Mouse (Mus musculus) right cerebral cortex, adult 2 months (tissue): ENCODE data around the gene Ubqln3.

Source experiments
- DNase-seq, 2 experiments: peaks; one replicate each; pipeline ENCODE4 v3.0.0; 2021 to 2022; ENCODE audit warnings: low spot score in 2 of 2

The Ubqln3 gene

DNA sequence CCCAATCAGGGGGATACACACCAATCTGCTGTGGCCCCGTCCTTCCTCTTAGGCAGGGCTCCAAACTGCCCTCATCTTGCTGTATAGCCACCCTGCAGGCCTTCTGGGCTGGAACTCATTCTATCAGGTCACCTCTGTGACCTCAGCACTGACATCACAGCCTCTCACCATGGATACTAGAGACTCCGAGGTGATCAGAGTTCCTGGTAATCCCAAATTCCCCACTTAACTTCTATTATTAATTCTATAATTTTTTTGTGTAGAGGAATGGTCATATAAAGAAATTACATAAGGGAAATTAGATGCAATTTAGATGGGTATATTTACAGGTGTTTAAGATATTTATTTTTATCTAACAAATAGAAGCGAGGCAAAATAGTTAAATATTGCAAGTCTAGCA lies at the start of gene Ubqln3:
Ubqln3 (minus strand) TSS at position 101 of the 400 bp plus-strand sequence.
- DNase-seq, result no peak

DNA sequence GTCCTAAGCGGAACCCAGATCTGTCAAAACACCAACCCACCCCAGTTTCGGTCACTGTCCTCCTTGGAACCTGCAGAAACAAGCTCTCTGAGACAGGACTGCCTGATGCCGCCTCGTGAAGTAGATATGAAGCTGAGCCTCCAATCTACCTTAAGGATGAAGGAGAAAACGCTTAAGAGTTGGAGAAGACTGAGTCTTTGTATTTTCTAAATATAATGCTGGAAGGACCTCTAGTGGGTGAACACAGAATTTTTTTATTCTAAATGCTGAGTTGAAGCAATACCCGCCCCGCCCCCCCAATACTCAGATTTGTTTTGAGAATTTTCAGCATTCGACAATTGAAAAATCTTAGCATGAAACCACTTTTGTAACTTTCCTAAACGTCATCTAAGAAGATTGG lies 48.2 kb upstream of the Ubqln3 start:
- no peak for DNase-seq

DNA sequence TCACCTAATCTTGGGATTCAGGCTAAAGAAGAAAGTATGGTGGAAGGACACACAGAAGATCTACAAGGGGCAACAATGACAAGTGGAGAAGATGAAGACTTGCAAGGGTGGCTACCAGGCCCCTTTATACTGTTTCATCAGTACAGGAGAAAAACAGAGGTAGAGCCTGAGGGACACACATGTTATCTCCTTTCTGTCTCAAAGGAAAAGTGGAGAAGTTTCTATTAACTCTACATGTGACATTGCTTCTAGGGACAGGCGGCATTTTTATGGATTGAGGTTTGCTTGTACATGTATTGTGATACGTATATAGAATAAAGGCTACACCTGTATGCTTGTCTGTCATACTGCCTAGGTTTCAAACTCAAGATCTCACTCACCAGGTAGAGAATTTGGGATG lies 40.2 kb upstream of the Ubqln3 start, which contains the start of gene Olfr648:
Olfr648 (minus strand) TSS at position 101 of the 400 bp plus-strand sequence.
- no peak for DNase-seq

DNA sequence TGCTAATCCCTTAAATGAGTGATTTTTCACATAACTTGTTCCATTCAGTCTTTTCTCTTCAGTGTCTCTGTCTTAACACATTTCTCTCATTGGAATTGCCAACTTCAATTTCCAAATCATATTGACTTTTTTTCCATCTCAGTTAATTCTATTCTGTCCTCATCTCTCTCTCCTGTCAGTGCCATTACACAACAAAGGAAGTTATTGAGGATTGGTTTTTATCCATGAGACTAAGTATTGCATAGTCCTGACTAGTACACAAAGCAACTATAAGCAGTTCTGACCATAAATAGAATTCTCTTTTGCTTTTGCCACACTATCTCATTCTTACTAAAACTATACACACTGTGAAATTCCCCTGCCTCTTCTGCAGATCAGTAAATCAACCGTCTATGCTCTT lies 36.0 kb upstream of the Ubqln3 start:
- no peak for DNase-seq

DNA sequence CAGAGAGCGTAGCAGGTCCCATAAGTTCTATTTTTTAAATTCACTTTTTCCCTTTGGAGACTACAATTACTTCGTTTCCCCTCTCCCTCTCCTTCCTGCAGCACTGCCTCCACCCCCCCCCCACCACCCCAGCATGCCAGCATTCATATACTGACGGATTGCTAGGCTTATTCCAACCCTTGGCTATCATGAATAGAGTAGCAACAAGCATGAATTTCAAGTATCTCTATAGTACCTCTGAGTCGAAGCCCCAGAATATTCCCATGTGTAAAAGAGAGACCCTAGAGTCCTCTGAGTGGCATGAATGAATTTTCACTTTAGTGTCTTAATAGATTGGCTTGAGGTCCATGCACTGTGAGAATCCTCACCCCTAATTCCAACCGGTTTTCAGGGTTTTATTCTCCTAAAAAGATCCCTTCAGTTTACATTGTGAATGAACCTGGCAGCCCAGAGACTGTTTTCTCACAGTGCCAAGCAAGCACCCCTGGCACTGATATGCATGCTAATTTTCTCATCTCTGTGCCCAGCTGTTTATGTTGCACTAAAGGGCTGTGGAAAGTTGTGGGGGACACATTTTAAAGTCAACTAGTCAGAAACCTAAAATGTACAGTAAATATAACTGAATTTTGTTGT lies 35.5 kb upstream of the Ubqln3 start:
- no peak for DNase-seq

DNA sequence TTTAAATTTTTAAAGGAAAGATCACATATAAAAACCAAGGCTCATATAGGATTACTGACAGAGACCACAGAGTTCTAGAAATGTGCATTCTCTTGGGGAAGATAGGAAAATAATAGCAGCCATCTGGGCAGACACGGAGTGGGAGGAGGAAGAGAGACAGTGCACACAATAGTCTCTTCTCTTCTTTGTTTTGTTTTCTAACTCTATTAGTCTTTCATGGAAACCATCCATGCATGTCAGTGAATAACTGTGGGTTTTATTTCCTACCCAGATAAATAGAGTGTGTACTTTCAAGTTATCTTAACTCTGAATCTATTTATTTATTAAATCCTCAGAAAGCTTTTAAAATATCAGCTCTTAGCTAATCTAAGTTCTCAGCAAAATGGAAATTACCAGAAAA lies 32.0 kb upstream of the Ubqln3 start:
- no peak for DNase-seq

DNA sequence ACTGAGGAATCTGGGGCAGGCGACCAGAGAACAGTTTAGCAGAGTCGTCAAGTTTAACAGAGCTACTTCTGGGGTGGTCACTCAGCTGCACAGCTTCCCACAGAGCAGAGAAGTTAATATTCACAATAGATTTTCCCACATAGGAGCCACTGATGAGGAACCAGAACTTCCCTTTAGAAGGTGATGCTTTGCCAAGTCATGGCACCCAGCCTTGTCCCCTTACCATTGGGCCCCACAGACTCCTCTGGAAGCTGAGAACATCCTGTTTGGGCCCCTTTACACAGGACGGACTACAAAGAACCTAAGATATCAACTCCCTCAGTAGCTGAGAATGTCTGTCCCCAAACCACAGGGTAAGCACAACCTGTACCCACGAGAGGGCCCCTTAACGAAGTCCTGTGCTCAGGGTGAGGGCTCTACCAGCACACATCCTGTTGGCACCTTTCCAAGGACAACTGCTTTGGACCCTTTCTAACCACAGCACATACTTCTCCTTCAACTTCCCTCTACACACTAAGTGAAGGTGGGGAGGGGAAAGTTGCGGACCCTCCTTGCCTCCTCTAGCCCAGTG lies 26.6 kb upstream of the Ubqln3 start:
- DNase-seq, result no peak

DNA sequence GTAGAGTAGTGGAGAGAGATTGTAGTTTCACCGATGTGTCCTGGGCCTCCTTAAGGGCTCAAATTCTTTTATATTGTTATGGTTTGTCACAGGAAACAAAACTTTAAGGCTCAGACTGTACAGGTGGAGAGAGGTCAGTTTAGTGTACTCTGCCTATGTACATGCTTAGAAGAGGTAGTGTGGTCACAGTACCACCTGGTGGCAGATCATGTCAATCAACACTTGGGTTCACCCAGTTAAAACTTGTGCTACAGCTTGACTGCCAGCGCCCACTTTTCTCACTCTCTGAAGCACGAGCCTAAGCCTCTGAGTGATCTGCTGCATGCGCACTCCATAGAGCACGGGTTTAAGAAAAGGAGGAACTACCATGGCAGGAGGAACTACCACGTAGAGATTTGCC lies 24.0 kb upstream of the Ubqln3 start:
- no peak for DNase-seq

DNA sequence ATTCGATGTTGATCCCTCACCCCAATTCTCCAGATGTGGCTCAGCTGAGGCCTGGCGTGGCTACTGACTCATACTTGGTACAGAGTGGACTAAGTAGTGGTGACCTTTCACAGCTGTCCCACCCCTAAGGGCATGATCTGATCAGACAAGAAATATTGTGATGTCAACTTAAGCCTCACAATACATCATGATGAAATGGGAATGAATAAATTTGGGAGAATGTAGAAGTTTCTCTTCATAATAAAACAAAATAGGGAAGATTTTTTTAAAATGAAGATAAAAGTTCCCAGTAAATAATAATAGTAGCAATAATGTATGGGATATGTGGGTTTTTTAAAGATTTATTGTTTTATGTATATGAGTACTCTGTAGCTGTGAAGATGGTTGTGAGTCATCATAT lies 7.4 kb upstream of the Ubqln3 start, which contains the start of gene Ubqlnl:
Ubqlnl (minus strand) TSS at position 101 of the 400 bp plus-strand sequence.
- DNase-seq, result no peak

DNA sequence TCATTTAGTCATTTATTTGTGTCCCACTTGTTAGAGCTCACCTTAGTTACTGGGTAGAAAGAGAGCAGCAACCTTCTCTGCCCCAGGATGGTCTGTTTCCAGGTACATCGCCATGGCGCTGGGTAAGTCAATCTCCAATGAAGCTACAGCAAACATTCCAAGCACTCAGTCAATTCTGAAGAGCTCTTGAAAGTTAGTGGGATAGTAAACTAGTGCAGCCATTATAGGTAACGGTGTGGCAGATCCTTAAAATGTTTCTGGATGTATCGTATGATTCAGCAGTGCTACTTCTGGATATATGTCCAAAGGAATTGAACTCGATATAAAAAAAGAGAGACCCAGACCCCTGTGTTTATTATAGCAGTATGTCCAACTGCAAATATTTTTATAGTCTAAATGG lies 5.8 kb downstream of the Ubqln3 start, which contains the start of gene Olfr643:
Olfr643 (minus strand) TSS at position 101 of the 400 bp plus-strand sequence.
- no peak for DNase-seq

DNA sequence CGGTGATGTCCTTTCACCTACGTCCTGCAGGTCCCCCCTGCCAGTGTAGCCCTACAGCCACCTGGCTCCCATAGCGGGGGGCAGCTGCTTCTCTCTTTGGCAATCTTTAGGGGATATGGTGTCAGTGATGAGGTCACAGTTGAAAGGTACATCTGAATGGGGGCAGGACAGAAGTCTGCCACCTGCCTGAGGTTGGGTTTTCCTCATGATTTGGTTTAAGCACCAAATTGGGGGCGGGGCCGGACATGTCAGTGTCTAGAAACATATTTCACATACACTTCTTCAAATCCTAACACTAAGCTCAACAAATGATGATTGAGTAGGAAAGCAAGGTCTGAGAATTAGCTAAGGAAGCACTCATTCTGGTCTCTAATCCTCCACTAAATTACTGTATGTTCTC lies 13.4 kb downstream of the Ubqln3 start, which contains the start of gene Ubqln5:
Ubqln5 (minus strand) TSS at position 101 of the 400 bp plus-strand sequence.
- DNase-seq, result no peak

DNA sequence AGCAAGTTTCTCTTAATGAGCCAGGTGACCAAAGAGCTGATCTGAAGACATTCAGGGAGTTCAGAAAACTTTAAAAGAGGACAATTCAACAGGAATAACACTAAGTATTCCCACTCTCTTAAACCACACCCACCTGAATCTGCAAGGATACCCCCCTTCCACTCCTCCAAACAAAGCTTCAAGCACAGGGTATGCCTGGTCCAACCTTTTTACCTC lies 38.4 kb downstream of the Ubqln3 start, which contains the start of gene Olfr646:
Olfr646 (plus strand) TSS at position 117 of the 216 bp plus-strand sequence.
- DNase-seq, result no peak

DNA sequence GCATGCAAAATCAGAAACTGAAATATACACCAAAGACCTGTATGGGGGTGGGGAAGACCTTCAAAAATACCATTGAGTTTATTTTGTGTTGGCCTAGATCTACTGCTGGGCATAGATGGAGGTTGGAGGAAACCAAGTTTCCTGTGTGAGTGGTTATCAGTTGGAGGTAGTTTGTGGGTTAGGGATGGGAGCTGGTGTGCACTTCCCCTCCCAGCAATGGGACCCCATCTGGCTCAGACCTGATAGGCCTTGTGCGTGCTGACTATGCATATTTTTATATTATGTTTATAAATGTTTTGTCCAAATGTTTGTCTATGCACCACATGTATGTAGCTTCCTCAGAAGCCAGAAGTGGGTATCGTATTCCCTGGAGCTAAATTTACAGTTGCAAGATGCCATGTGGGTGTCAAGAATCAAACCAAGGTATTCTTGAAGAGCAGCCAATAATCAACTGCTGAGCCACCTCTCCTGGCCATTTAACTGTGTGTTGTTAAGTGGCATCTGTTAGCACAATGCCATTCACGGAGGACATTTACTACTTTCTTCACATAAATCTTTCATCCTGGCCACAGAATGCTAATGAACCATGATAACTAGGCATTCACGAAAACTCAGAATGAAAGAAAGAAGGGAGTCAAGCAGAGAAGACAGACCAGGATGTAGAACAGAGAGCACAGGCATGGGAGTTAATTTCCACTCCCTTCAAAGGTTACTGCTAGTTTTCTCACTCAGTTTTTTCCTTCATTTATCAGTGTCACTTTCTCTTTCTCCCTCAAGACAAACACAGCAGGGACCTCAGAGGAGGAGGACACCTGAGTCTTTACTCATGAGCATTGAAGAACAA lies 38.9 kb downstream of the Ubqln3 start:
- DNase-seq, result no peak
